Mouse (Mus musculus) cerebellum, postnatal 10 days (tissue): ENCODE results near the gene Clasp1.
A peak's percentile ranks its signal among the peaks of the same experiment; 100 is the strongest.
"Not testable (repeated sequence)": the region's sequence is repeated elsewhere in the genome, so short reads cannot be mapped to it uniquely, and the experiment has no call there.

ENCODE experiments used
- DNase-seq, 2 experiments: peaks; one replicate each; pipeline ENCODE4 v3.0.0; 2021; ENCODE audit warnings: mixed read lengths in 2 of 2

The Clasp1 gene

DNA sequence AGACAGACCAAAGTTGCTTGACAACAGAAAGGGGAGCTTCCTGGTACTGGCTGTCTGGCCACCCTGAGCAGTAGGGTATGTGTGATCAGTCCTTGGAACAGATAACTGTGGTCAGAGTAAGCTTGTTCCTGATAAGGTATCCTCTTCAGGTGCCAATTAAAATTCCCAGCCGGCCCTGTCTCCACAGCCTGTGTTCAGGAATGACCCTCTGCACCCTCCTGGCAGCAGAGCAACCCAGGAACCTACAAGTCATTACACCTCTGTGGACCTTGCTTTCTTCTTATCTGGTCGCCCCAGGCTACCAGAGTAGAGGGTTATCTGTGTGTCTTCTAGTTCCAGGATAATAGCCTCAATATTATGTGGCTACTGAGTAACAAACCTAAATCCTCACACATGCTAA, 206.5 kb downstream of the Clasp1 start:
- DNase-seq, result no peak

DNA sequence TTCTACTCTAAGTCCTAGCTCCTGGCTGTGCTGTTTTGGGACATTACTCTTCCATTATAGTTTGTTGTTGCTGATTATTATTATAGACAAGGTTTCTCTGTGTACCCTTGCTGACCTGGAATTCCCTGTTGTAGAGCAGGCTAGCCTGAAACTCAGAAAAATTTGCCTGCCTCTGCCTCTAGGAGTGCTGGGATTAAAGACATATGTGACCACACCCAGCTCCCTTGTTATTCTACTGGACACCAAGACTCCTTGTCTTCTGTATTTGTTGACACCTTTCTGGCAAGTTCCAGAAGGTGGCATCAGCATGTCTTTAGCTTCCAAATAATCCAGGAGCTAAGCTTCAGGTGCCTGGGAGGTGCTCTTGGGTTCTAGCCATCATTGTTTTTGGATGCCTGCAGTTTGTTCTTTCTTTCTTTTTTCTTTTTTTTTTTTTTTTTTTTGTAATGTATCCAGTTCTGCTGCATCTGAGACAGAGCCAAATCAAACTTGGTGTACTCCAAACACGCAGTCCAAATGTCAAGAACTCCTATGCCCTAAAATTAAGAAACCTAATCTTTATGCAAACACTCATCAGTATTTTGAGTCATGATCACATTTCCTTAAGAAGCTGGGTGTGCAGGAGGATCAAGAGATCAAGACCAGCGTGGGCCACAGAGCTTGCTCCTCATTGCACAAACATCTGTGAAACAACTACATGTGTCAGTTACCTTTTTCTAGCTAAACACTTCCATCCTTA, 208.8 kb downstream of the Clasp1 start:
- DNase-seq, result no peak

DNA sequence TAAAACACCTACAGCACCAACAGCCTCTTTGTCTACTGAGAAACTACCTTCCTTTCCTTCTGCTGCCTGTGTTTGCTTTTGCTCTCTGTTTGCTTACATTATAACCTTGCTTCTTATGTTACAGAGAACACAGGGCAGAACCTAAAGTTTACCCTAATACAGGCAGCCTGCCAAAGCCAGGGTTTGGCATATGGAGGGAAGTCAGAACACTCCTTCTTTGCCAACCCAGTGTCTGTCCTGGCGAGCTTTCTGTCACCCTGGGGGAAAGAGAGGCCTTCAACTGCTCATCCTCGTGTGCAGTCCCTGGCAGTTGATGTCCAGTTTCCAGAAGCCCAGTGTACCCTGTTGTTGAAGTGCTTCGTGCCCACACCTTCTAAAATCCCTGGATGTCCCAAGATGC, 209.5 kb downstream of the Clasp1 start:
- peak; percentile 54 to 73 for DNase-seq

DNA sequence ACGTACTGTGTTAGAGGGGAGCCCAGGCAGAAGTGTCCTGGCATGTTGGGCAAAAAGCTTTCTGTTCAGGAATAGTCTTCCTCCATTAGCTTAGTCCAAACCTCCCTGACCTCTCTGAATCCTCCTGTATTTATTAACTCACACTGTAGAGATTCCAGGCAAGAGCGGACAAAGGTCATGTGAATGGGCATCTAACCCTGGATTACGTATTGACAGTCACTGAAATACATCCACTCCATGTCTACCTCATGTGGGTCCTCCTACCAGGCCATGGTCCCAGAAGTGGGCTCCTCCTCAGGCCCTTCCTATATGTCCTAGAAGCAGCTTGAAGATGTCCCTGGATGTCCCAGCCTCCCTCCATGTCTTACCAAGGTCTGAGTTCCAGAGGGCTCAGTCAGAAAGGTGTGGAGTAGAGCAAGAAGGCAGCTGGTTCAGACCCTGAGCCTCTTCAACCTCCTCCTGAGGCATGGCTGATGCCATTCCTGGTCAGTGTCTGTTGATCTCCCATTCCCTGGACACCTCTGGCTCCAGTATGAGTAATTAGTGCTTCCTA, 224.8 kb downstream of the Clasp1 start:
- no peak for DNase-seq

DNA sequence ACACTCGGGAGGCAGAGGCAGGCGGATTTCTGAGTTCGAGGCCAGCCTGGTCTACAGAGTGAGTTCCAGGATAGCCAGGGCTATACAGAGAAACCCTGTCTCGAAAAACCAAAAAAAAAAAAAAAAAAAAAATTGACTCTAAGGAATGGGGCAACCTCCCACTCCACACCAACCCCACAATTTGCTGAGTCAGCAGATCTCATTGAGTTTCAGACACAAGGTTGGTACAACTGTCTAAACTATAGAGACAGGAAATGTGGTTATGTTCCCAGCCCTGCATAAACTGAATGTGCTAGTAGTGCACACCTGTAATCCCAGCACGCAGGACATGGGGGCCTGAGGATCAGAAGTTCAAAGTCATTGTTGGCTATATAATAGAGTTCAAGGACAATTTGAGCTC, 232.2 kb downstream of the Clasp1 start:
- DNase-seq, result not testable (repeated sequence)

DNA sequence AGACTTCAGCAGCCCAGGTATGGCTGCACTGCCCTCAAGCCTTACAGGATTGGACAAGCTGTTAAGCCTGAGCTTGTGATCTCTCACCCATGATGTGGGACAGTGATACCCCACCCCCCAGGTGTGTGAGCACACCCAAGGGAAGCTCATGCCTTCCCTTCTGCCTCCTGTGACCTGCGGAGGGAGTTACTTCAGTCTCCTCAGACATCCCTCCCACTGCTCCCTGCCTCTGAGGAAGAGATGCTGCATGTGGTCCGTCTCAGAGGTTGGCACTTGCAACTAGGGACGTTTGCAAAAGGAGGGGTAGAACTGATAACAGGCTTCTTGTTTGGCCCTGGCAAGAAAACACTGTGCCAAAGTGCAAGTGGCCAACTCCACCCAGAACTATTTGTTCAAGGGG, 234.0 kb downstream of the Clasp1 start:
- no peak for DNase-seq

DNA sequence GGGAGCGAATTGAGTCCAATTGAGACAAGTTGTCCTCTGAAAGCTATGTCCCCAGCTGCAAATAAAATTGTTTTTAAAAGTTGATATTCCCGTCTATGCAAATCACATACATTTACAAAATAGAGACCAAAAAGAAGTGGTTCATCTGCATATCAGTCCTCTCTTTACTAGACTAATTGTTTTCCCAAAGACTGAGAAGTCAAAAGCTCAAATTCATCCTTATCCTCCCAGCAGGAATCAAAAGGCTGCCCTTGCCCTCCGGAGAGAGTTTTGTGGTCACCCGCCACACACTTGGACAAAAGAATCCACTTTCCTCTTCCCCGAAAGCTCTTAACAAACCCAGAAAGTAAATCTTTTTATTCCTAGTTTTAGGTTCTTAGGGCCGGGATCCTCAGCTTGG, 236.6 kb downstream of the Clasp1 start:
- no peak for DNase-seq

DNA sequence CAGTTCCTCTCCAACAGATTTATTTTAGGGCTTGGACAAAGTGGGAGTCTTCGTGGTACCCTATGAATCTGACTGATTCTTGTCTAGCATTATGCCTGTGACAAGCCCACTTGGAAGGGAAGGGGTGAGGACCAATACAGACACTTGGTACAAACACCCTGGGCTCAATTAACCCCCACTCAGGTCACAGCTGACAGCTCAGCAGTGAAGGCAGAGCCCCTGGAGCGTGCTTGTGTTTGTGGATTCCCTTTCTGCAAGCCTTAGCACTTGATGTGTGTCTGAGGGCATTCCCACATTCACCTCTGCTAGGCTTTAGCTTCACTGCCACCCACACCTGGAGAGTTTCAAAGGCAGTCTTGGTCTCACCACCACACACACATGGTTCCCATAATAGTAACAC, 237.1 kb downstream of the Clasp1 start:
- no peak for DNase-seq

DNA sequence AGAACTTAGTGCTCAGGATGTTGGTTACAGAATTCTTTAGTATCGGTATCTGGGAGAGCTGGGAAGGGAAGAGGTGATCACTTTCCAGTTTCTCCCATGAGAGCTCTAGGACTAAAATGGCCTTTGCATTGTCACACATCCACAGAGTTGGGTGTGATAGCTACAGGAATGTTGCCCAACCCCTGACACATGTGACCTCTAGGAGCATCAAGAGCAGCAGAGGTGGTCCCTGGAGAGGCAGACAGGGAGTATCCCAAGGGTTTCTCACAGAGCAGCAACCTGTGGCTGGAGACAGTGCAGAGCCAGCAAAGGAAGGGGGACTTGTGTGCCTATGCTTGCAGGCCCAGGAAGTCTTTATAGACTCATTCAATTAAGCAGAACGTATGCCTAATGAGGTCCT, 237.6 kb downstream of the Clasp1 start:
- no peak for DNase-seq

DNA sequence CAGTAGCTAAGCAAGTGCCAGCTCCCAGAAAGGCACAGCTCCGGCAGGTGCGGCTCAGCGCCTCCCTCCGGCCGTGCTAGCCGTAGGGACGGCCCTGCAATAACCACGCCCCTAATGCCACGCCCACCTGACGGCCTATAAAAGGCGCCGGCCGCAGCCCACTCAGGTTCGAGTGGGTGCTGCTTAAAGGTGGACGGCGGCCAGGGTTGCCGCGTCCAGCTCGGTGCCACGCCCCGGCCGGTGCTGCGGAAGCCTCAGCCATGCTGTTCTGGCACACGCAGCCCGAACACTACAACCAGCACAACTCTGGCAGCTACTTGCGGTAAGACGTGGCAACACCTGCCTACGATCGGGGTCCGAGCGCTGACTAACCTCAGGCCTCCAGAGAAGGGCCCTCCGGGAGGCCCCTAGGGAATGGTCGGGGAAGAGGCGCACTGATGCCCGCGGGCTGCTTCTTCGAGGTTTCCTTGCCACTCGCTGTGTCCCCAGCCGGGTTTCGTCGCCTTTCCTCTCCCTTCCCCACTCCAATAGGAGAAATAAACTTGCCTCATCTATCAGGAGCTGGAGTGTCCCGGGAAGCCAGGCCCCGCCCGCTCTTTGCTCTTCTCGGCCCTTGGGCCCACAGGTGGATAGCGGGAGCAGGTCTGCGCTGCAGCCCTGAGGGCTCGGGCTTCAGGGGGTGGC, 239.1 kb downstream of the Clasp1 start, which contains the start of gene Tfcp2l1:
Tfcp2l1 (plus strand) TSS at position 165 of the 684 bp plus-strand sequence.
- DNase-seq, result peak; percentile 85 to 86

DNA sequence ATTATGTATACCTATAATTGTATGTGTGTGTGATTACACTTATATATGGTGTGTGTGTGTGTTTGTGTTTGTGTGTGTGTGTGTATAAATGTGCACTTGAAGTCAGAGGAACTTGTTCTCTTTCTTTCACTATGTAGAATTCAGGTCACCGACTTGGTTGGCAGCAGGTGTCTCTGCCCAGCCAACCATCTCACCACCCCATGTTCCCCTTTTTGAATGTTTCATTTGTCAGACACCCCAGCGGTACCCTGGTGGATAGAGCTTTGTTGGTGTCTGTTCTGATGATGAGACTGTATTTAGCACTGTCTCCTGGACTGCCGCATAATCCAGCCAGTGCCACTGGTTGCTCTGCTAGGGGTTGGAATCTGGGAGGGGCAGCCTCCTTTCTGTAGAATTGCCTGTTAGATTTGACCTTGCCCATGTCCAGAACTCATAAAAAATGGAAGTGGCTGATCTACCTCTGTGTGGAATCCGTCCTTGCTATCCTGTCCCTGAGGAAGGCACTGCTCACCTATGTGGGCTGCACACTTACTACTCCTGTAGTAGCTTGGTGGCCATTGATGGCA, 244.6 kb downstream of the Clasp1 start:
- no peak for DNase-seq

DNA sequence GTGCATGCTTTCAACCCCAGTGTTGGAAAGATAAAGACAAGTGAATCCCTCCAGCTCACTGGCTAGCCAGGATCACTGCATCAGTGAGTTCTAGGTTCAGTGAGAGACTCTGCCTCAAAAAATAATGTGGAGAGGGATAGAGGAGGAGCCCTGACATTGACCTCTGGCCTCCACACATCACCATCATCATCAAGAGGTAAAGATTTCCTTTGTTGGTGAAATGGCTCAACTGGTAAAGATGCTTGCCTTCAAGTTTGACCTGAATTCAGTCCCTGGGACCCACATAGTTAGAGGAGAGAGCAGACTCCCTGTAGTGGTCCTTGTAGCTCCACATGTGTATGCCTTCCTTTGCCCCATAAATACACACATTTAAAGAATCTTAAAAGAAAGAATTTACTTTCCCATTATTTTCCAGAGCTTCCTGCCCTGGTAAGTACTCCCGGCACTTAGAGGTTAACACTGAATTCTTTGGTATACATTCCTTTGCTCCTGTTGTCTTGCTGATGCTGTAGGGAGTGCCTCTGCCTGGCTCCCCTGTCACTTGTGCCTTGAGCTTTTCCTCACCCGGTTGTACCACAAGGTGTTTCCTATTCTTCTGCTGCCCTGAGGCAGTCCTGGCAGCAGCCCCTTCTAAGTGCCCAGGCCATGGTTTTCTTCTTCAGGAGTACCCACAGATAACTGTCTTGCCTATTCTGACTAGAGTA, 253.6 kb downstream of the Clasp1 start:
- no peak for DNase-seq

DNA sequence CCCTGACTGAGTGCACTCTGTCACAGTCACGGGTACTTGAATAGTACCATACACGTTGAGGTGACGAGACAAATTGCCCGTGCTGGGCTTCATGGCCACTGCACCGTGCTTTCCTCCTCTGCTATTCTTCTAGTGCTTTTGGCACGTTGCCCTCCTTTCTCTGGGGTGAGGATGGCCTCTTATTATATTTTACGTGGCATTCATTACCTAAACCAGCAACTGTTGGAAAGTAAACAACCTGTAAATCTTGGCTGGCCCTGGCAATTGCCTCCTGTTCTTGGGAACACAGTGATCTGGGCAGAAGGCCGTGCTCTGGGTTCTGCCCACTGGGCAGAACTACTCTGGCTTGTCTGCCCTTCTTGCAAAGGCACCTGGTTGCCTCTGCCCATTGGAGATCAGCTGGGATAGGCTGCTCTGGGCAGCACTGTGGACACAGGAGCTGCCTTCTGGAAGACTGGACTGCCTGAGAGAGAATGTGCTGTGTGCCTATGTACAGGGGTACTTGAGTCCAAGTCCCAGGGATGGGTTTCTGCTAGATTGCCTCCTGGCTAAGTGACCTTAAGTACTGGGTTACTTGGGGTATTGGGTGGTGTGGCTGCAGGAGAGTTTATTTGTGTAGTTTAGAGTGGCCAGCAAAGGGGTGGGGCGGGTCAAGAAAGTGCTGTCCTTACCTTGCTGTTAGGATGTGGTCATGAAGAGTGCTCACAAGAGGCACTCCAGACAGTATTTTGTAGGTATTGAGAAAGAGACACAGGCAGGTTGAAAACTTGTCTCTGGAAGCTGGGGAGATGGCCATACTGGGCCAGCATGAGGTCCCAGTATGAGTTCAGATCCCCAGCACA, 254.5 kb downstream of the Clasp1 start:
- no peak for DNase-seq

DNA sequence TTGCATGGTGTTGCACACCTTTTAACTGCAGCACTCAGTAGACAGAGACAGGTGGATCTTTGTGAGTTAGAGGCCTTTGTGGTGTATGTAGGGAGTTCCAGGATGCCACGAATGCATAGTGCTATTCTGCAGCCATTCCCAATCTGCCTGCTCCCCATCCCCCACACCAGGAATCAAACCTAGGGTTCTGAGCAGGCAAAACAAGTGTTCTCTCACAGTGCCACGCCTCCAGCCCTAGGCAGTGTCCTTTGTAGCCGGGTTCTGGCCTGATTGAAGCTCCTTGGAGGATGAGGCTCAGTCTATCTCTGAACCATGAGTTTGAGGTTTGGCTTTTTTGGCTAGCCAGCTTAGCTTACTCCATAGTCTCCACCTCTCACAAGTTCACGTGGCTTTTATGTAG, 256.8 kb downstream of the Clasp1 start:
- no peak for DNase-seq

DNA sequence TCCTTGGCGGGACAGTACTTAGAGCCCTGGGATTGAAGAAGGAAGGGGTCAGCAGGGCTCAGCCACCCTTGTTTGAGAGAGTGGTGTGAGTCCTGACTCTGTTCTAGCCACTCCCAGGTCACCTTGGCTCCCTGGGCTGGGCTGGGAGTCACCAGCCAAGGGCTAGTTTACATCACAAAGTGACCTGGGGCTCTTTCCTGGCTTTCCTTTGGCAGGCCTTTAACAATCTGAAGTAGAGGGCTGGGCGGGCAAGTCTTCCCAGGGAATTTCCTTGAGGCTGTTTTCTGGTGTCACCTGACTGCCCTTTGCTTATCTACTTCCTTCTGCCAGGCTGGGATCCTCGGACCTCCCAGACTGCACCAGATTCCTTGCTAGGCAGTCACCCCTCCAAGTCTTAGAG, 259.2 kb downstream of the Clasp1 start:
- no peak for DNase-seq

DNA sequence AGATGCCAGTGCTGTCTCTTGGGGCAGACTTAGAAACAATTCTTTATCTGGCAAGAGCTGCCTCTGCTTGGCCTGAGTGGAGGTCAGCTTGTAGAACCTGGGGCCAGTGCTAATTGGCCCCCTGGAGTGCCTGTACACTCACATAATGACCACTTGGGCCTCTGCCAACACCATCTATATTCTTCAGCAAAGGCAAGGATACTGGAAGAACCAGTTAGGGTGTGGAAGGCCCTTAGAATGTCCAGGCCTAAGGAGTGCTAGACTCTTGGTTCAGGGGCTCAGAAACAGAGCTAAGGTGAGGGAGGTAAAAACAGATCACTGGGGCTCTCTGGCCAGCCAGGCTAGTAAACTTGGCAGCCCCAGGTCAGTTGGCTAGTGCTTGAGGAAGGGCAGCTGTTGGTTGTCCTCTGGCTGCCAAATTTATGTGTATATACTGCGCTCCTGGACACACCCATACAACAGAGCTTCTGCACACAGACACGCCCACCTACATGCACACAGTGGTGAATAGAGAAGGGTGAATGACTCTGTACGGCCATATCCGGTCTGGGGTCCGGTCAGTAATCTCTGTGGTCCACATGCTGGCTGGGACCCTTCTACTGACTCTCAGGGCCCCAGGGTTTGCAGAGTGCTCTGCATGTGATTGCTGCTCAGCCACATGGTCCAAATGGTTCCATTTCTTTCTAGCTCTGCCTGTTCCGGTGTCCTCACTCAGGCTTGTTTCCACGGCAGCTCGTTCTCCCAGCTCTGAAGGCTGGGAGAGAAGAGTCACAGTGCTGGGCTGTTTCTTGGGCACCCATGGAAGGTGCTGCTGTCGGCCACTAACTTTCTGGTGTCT, 261.3 kb downstream of the Clasp1 start:
- peak; percentile 27 to 39 for DNase-seq

DNA sequence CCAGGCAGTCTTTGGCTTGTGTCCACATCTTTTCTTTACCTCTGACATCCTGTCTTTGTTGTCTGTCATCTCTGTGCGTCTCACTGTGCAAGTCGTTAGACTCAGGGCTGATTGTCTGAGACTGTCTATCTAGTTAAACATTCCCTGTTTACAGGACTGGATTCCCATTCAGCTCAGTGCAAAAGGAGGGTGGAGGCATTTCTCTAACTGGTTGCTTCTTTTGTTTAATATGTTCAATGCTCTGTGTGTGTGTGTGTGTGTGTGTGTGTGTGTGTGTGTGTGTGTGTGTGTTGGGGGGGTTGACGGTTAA, 261.9 kb downstream of the Clasp1 start:
- no peak for DNase-seq

DNA sequence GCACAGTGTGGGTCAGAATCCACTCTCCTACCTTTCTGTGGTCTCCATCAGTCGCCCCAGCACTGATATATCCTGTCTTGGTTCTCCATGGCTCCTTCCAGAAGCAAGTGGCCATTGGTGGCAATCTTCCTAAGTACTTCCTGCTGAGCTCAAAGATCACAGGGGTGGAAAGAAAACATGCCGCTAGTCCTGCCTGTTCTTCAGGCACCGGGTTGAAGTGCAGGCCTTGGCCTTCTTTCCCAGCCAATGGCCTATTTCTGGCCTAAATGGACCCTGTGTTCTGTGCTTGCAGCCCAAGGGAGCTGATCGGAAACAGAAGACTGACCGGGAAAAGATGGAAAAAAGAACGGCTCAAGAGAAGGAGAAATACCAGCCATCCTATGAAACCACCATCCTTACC, 269.9 kb downstream of the Clasp1 start:
- no peak for DNase-seq

DNA sequence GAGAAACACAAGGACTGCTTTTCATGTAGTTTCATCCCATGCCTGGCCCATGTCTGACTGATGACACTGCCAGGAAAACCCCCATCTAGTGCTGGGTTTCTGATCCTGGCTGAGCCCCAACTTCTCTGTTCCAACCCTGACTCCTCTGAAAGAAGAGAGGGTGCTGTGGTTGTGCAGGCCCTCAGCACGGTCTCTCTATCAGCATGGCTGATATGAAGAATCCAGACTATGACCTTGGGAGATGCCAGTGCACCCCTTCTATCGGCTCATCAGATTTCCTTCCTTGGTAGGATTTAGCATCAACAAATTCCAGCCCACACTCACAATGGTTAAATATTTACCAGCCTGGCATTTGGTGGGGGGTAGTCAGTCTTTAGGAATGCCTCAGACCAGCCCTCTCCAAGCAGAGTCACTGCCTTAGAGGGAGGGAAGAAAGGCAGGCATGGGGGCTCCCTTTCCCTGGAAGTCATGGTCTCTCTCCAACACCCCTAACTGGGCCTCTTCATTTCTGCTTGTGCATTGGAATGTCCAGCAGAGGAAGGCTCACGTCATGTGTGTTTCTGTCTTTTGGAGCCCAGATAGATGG, 272.1 kb downstream of the Clasp1 start:
- no peak for DNase-seq
